Mouse (Mus musculus) limb, embryonic 15.5 days (tissue): ENCODE data around the gene Ino80b. TPM values are rescaled to one million over a fixed set of nuclear protein-coding genes. Genes with fewer than 3 reads are reported as not detected.

Source experiments
- ATAC-seq: fragments of 200-750 bp; cut with Nextera tagmentation; 2 replicates; pipeline ENCODE4 v1.8.0; 2017; ENCODE audit warnings: low read depth, moderate TSS enrichment; ENCODE audit not compliant: insufficient number of reproducible peaks, low FRiP score, low TSS enrichment
- H3K27ac ChIP-seq: fragments of 300-500 bp; sonication (generic); 2 replicates; pipeline ENCODE4 v1.5.1; 2015; ENCODE audit warnings: moderate library complexity, mild to moderate bottlenecking, inconsistent platforms
- H3K27me3 ChIP-seq: fragments of 300-500 bp; sonication (generic); 2 replicates; pipeline ENCODE4 v1.6.1; 2015; ENCODE audit warnings: inconsistent platforms
- H3K36me3 ChIP-seq: fragments of 300-500 bp; sonication (generic); 2 replicates; pipeline ENCODE4 v1.6.1; 2015; ENCODE audit warnings: inconsistent platforms
- H3K4me1 ChIP-seq: fragments of 300-500 bp; sonication (generic); 2 replicates; pipeline ENCODE4 v1.6.1; 2015; ENCODE audit warnings: inconsistent platforms
- H3K4me2 ChIP-seq: fragments of 300-500 bp; sonication (generic); 2 replicates; pipeline ENCODE4 v1.6.1; 2015; ENCODE audit warnings: mild to moderate bottlenecking, inconsistent platforms
- H3K4me3 ChIP-seq: fragments of 300-500 bp; sonication (generic); 2 replicates; pipeline ENCODE4 v1.5.1; 2015; ENCODE audit warnings: mild to moderate bottlenecking, inconsistent platforms
- H3K9ac ChIP-seq: fragments of 300-500 bp; sonication (generic); 2 replicates; pipeline ENCODE4 v1.6.1; 2015; ENCODE audit warnings: inconsistent platforms
- H3K9me3 ChIP-seq: fragments of 300-500 bp; sonication (generic); 2 replicates; pipeline ENCODE4 v1.6.1; 2016; ENCODE audit warnings: inconsistent platforms
- WGBS: fragments of 180-500 bp; shearing (Covaris S2); methylation state at CpG from one replicate; pipeline ENCODE4 v1.1.7; 2015; 5-methylcytosine and 5-hydroxymethylcytosine counted together
- polyA plus RNA-seq: library from polyadenylated mRNA; unstranded; fragments of >200 nt; fragmentation: Nextera tagmentation; extraction: Ambion mirVana; gene quantifications from 2 replicates; pipeline ENCODE4 v1.2.1, GENCODE M21; 2015

Ino80b gene
- polyA plus RNA-seq, 1 experiment from 2014 or later, result 9.9 TPM

GRCm38 (mm10) chr6:83115011-83115671, 10.1 kb downstream of the Ino80b start, which contains the start of gene Mogs:
Gene Mogs, plus strand, starts transcription at chr6:83115496.
- H3K9ac ChIP-seq, result peak within 1 kb of the TSS; percentile 91

GRCm38 (mm10) chr6:83111510-83112136, 13.6 kb downstream of the Ino80b start:
- ATAC-seq, result no peak
- WGBS, result 91% methylated on average over 4 of the region's 4 CpGs
- H3K4me1 ChIP-seq, result peaks cover 35% of the 10 kb centered on the region
- H3K9me3 ChIP-seq, result no peaks in the 10 kb centered on the region
- H3K27me3 ChIP-seq, result no peaks in the 10 kb centered on the region
- no peak overlapping the region for H3K9ac ChIP-seq
- H3K4me3 ChIP-seq, result no peak overlapping the region
- no peak overlapping the region for H3K27ac ChIP-seq
- peaks cover 10% of the 10 kb centered on the region; the same call in 1 of the 2 replicates for H3K36me3 ChIP-seq
- no peak overlapping the region for H3K4me2 ChIP-seq

More at GRCm38 (mm10) chr6:83115011-83115671, 10.1 kb downstream of the Ino80b start, which contains the start of gene Mogs:
- ATAC-seq, result peak; percentile 86
- 1% methylated on average over 58 of the region's 58 CpGs for WGBS
- Histone ChIP-seq H3K4me2 (peak within 1 kb of the TSS; percentile 70), H3K9me3 (no peaks in the 10 kb centered on the region), H3K27ac (peak within 1 kb of the TSS; percentile 89), H3K27me3 (no peaks in the 10 kb centered on the region), H3K4me1 (peaks cover 37% of the 10 kb centered on the region), H3K36me3 (peaks cover 37% of the 10 kb centered on the region), H3K4me3 (peak within 1 kb of the TSS; percentile 96)

GRCm38 (mm10) chr6:83108762-83109668, 16.2 kb downstream of the Ino80b start, which contains the start of gene Mrpl53:
Gene Mrpl53, plus strand, starts transcription at chr6:83109040.
- H3K4me2 ChIP-seq, result peak within 1 kb of the TSS; percentile 82
- peaks cover 12% of the 10 kb centered on the region; the same call in 1 of the 2 replicates for H3K36me3 ChIP-seq
- H3K27ac ChIP-seq, result peak within 1 kb of the TSS; percentile 85
- H3K27me3 ChIP-seq, result no peaks in the 10 kb centered on the region
- peaks cover 20% of the 10 kb centered on the region for H3K4me1 ChIP-seq
- H3K4me3 ChIP-seq, result peak within 1 kb of the TSS; percentile 89
- WGBS, result under 1% methylated on average over 76 of the region's 76 CpGs
- H3K9ac ChIP-seq, result peak within 1 kb of the TSS; percentile 90
- peak; percentile 79 for ATAC-seq
- no peaks in the 10 kb centered on the region for H3K9me3 ChIP-seq

GRCm38 (mm10) chr6:83107566-83108400, 17.4 kb downstream of the Ino80b start:
- Histone ChIP-seq H3K4me3 (peak overlapping the region; percentile 89), H3K36me3 (peaks cover 12% of the 10 kb centered on the region; the same call in 1 of the 2 replicates), H3K9ac (no peak overlapping the region), H3K9me3 (no peaks in the 10 kb centered on the region), H3K4me2 (peak overlapping the region; percentile 82), H3K27me3 (no peaks in the 10 kb centered on the region), H3K4me1 (peaks cover 28% of the 10 kb centered on the region), H3K27ac (peak overlapping the region; percentile 85; the same call in 1 of the 2 replicates)
- no peak for ATAC-seq
- 35% methylated on average over 13 of the region's 13 CpGs for WGBS

GRCm38 (mm10) chr6:83104158-83104557, 21.1 kb downstream of the Ino80b start:
- no peaks in the 10 kb centered on the region for H3K9me3 ChIP-seq
- H3K36me3 ChIP-seq, result peaks cover 5% of the 10 kb centered on the region; the same call in 1 of the 2 replicates
- H3K4me1 ChIP-seq, result peaks cover 32% of the 10 kb centered on the region
- H3K4me2 ChIP-seq, result no peak overlapping the region
- H3K4me3 ChIP-seq, result no peak overlapping the region
- 84% methylated on average over 4 of the region's 4 CpGs for WGBS
- no peak for ATAC-seq
- no peaks in the 10 kb centered on the region for H3K27me3 ChIP-seq
- H3K9ac ChIP-seq, result no peak overlapping the region
- H3K27ac ChIP-seq, result no peak overlapping the region

- H3K9me3 ChIP-seq, result no peaks in the 10 kb centered on the region
- H3K9ac ChIP-seq, result no peak overlapping the region
- H3K36me3 ChIP-seq, result peaks cover 5% of the 10 kb centered on the region; the same call in 1 of the 2 replicates
- no peak overlapping the region for H3K27ac ChIP-seq
- peak overlapping the region; percentile 93 for H3K4me2 ChIP-seq
- H3K4me3 ChIP-seq, result no peak overlapping the region
- H3K27me3 ChIP-seq, result no peaks in the 10 kb centered on the region
- H3K4me1 ChIP-seq, result peaks cover 27% of the 10 kb centered on the region
- WGBS, result 52% methylated on average over 11 of the region's 11 CpGs
- ATAC-seq, result 0 out of 2 replicates have a peak, but pooled peaks have one; percentile 4
Observed at GRCm38 (mm10) chr6:83103130-83103650, 22.0 kb downstream of the Ino80b start.

GRCm38 (mm10) chr6:83101688-83102556, 23.3 kb downstream of the Ino80b start:
- no peaks in the 10 kb centered on the region for H3K27me3 ChIP-seq
- H3K9me3 ChIP-seq, result no peaks in the 10 kb centered on the region
- peak overlapping the region; percentile 67 for H3K4me3 ChIP-seq
- H3K4me2 ChIP-seq, result peak overlapping the region; percentile 93
- peak; percentile 58 for ATAC-seq
- H3K9ac ChIP-seq, result peak overlapping the region; percentile 56
- under 1% methylated on average over 74 of the region's 74 CpGs for WGBS
- H3K4me1 ChIP-seq, result peaks cover 18% of the 10 kb centered on the region
- 0 out of 2 replicates have a peak, but pooled peaks cover 4% of the 10 kb centered on the region for H3K36me3 ChIP-seq
- peak overlapping the region; percentile 86 for H3K27ac ChIP-seq

- Histone ChIP-seq H3K4me1 (peaks cover 18% of the 10 kb centered on the region), H3K27me3 (0 out of 2 replicates have a peak, but pooled peaks cover 3% of the 10 kb centered on the region), H3K4me3 (peak within 1 kb of the TSS; percentile 67), H3K9me3 (no peaks in the 10 kb centered on the region), H3K4me2 (peak within 1 kb of the TSS; percentile 93), H3K36me3 (no peaks in the 10 kb centered on the region), H3K9ac (peak within 1 kb of the TSS; percentile 56), H3K27ac (peak within 1 kb of the TSS; percentile 86)
- WGBS, result under 1% methylated on average over 25 of the region's 25 CpGs
- ATAC-seq, result peak; percentile 85
Observed at GRCm38 (mm10) chr6:83101316-83101687, 23.9 kb downstream of the Ino80b start, which contains the start of the genes Ccdc142 and Gm42688. Gene Ccdc142, plus strand, starts transcription at chr6:83101601. Gene Gm42688, plus strand, starts transcription at chr6:83101617.

- ATAC-seq, result no peak
- WGBS, result 54% methylated on average over 2 of the region's 2 CpGs
- no peak overlapping the region for H3K4me2 ChIP-seq
Observed at GRCm38 (mm10) chr6:83098411-83098810, 26.8 kb downstream of the Ino80b start.

GRCm38 (mm10) chr6:83095968-83096367, 29.3 kb downstream of the Ino80b start:
- Histone ChIP-seq H3K36me3 (no peaks in the 10 kb centered on the region), H3K4me3 (no peak overlapping the region), H3K9me3 (no peaks in the 10 kb centered on the region), H3K4me1 (no peaks in the 10 kb centered on the region), H3K27me3 (peaks cover 14% of the 10 kb centered on the region), H3K4me2 (no peak overlapping the region), H3K9ac (no peak overlapping the region), H3K27ac (no peak overlapping the region)
- ATAC-seq, result no peak
- WGBS, result 48% methylated on average over 6 of the region's 6 CpGs

More at GRCm38 (mm10) chr6:83098411-83098810, 26.8 kb downstream of the Ino80b start:
- H3K4me3 ChIP-seq, result no peak overlapping the region
- H3K27me3 ChIP-seq, result 0 out of 2 replicates have a peak, but pooled peaks cover 7% of the 10 kb centered on the region
- H3K9me3 ChIP-seq, result no peaks in the 10 kb centered on the region
- H3K36me3 ChIP-seq, result no peaks in the 10 kb centered on the region
- H3K27ac ChIP-seq, result no peak overlapping the region
- peaks cover 16% of the 10 kb centered on the region for H3K4me1 ChIP-seq
- no peak overlapping the region for H3K9ac ChIP-seq
